ENCODE assay signal across 8 mouse cellular contexts in the genomic region with DNA sequence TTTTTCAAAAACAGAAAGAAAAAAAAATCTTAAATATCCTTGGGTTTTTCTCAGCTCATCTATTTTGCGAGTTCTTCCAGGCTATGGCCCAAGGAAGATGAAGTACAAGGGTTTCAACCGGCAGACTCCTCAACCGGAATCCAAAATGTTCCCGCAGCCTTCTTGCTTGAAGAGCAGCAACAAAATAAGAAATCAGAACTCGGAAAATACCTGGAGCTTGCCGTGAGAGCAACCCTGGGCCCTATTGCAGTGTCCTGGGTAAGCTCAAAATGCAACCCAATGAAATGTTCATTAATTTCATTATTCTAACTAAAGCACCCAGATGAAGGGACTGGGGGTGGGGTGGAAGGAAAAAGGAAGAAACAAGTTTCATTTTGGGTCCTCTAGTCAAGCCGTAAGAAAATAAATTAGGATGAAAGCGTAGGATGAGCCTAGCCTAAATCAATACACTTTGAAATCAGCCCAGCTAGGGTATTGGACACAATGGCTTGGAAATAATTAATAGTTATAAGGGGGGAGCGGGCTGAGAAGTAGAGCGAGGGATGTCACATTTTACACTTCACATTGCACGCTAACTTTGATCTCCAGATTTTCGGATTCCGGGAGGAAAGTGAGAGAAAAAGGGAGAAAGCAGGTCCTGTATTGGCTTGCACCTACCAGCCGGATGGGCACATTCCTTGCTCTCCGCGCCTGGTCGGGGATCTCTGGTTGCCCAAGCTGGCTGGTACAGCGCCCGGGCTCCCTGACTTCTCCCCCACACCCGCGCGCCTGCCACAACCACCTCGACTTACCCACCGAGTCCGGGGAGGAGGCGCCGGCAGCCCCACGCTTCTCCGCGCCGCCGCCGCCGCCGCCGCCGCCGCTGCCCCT. TPM values are rescaled to one million over a fixed set of nuclear protein-coding genes. Genes with fewer than 3 reads are reported as not detected.
DNase-seq lines count a peak whose midpoint lies in the region; ATAC-seq and TF ChIP-seq lines count a peak whose summit lies in the region.

No protein-coding gene starts in this region.

- no peaks in the 10 kb centered on the region for H3K9me3 ChIP-seq in neural tube, embryonic 11.5 days (ENCODE audit: control insufficient read depth, low read length)
- no peaks in the 10 kb centered on the region for H3K9me3 ChIP-seq in lung, embryonic 14.5 days (ENCODE audit: low read depth, low read length)

- H3K4me3 ChIP-seq in neural tube, embryonic 11.5 days (ENCODE audit: low read depth, low read length) = peak overlapping the region; percentile 84
- peak overlapping the region; percentile 85 for H3K4me3 ChIP-seq in heart, adult 2 months
- H3K4me3 ChIP-seq in lung, embryonic 14.5 days (ENCODE audit: low read depth, low read length) = peak overlapping the region; percentile 66

- no peaks in the 10 kb centered on the region for H3K36me3 ChIP-seq in neural tube, embryonic 11.5 days (ENCODE audit: control insufficient read depth, insufficient read depth, low read length)
- no peaks in the 10 kb centered on the region for H3K36me3 ChIP-seq in heart, adult 2 months (ENCODE audit: control insufficient read depth, insufficient read depth, low read length)
- no peaks in the 10 kb centered on the region for H3K36me3 ChIP-seq in lung, embryonic 14.5 days (ENCODE audit: insufficient read depth)

- intact Hi-C loops in heart, adult 2 months (cut with DNase I) = loop anchor here (5.0 to 10.0 kb wide), 9 partner anchors 33 to 995 kb away; a partner anchor contains a TSS

- TF ChIP-seq EP300 in heart, adult 2 months (IDR thresholded peaks at IDR 0.05; ENCODE audit: insufficient read depth, low read depth, low read length) = no peak

- H3K4me2 ChIP-seq in neural tube, embryonic 11.5 days (ENCODE audit: low read depth) = peak overlapping the region; percentile 91
- H3K4me2 ChIP-seq in lung, embryonic 14.5 days = peak overlapping the region; percentile 94

- H3K9ac ChIP-seq in neural tube, embryonic 11.5 days (ENCODE audit: low read length) = peak overlapping the region; percentile 97
- H3K9ac ChIP-seq in heart, adult 2 months (ENCODE audit: low read depth, low read length) = peak overlapping the region; percentile 81
- peak overlapping the region; percentile 79 for H3K9ac ChIP-seq in lung, embryonic 14.5 days

- H3K4me1 ChIP-seq in neural tube, embryonic 11.5 days (ENCODE audit: control insufficient read depth, insufficient read depth, low read length) = no peaks in the 10 kb centered on the region; the same call in 1 of the 2 replicates
- no peaks in the 10 kb centered on the region for H3K4me1 ChIP-seq in heart, adult 2 months (ENCODE audit: control insufficient read depth, insufficient read depth, low read length)
- no peaks in the 10 kb centered on the region for H3K4me1 ChIP-seq in lung, embryonic 14.5 days (ENCODE audit: insufficient read depth)

- no peaks in the 10 kb centered on the region for H3K27me3 ChIP-seq in neural tube, embryonic 11.5 days (ENCODE audit: control insufficient read depth, insufficient read depth, low read length)
- no peaks in the 10 kb centered on the region for H3K27me3 ChIP-seq in heart, adult 2 months (ENCODE audit: control insufficient read depth, insufficient read depth, low read length)
- H3K27me3 ChIP-seq in lung, embryonic 14.5 days (ENCODE audit: insufficient read depth, low read length) = no peaks in the 10 kb centered on the region

- no peak for ATAC-seq in neural tube, embryonic 11.5 days (ENCODE audit: insufficient read depth, low FRiP score, low TSS enrichment)
- no peak for ATAC-seq in lung, embryonic 14.5 days (ENCODE audit: insufficient read depth)
- no peak for ATAC-seq in megakaryocyte progenitor cell, adult 5-6 weeks (replicated peaks; ENCODE audit: poor library complexity)

- WGBS in neural tube, embryonic 11.5 days = under 1% methylated on average over 30 of the region's 38 CpGs
- WGBS in heart, adult 2 months = 19% methylated on average over 25 of the region's 38 CpGs
- WGBS in lung, embryonic 14.5 days = 2% methylated on average over 34 of the region's 38 CpGs

- DNase-seq in neural tube, embryonic 11.5 days (ENCODE audit: low spot score) = peak; percentile 57
- no peak for DNase-seq in neural tube, embryonic 10.5 days (ENCODE audit: extremely low spot score, low spot score)
- peak; percentile 63 for DNase-seq in embryo, embryonic 10 days (ENCODE audit: low spot score)
- peak; percentile 62 for DNase-seq in heart, adult 2 months
- peak; percentile 45 for DNase-seq in kidney, adult 18-20 months
- DNase-seq in lung, embryonic 14.5 days = peak; percentile 54
- DNase-seq in retina, embryonic 14.5 days (ENCODE audit: low spot score) = peak; percentile 46

- TF ChIP-seq POLR2A in heart, adult 2 months (IDR thresholded peaks at IDR 0.05; ENCODE audit: insufficient read depth, low read depth, low read length) = no peak

- no peak for TF ChIP-seq CTCF in heart, adult 2 months (IDR thresholded peaks at IDR 0.05)
- TF ChIP-seq CTCF in lung, embryonic 14.5 days (IDR thresholded peaks at IDR 0.05; ENCODE audit: low read depth) = no peak

- no peaks in the 10 kb centered on the region for H3K79me2 ChIP-seq in heart, adult 2 months (replicated peaks; ENCODE audit: control insufficient read depth, insufficient read depth, low read length)

- peak overlapping the region; percentile 99 for H3K27ac ChIP-seq in neural tube, embryonic 11.5 days (ENCODE audit: low read depth, low read length)
- H3K27ac ChIP-seq in heart, adult 2 months = peak overlapping the region; percentile 99
- peak overlapping the region; percentile 99 for H3K27ac ChIP-seq in lung, embryonic 14.5 days (ENCODE audit: low read depth)

RNA-seq across cellular contexts. Expression of a gene that starts 2.5 kb away (rescaled TPM):
- 111 and 116 TPM in 2 replicates for polyA plus RNA-seq in neural tube, embryonic 11.5 days (2014; fragmentation: Nextera tagmentation; extraction: Ambion mirVana)
- 10 to 100 TPM; 26.4 to 31.6 TPM for total RNA-seq in heart, adult 2 months (2021)
- polyA plus RNA-seq in heart, adult 2 months (2012; rRNA removed) = 22.9 and 29.1 TPM in 2 replicates
- polyA plus RNA-seq in lung, embryonic 14.5 days (2014; fragmentation: Nextera tagmentation; extraction: Ambion mirVana) = 111 and 114 TPM in 2 replicates
- total RNA-seq in megakaryocyte progenitor cell, adult 5-6 weeks (2015) = 72.1 and 97.3 TPM in 2 replicates
- total RNA-seq in megakaryocyte progenitor cell, adult 5-6 weeks (2017) = 49.5 and 50.1 TPM in 2 replicates
